Mouse (Mus musculus) heart, adult 11 months (tissue): ENCODE results near the gene Kctd20.
A peak's percentile ranks its signal among the peaks of the same experiment; 100 is the strongest.

ENCODE experiments used
- DNase-seq: peaks from one replicate; pipeline ENCODE4 v3.0.0; 2022

Gene Kctd20

DNA sequence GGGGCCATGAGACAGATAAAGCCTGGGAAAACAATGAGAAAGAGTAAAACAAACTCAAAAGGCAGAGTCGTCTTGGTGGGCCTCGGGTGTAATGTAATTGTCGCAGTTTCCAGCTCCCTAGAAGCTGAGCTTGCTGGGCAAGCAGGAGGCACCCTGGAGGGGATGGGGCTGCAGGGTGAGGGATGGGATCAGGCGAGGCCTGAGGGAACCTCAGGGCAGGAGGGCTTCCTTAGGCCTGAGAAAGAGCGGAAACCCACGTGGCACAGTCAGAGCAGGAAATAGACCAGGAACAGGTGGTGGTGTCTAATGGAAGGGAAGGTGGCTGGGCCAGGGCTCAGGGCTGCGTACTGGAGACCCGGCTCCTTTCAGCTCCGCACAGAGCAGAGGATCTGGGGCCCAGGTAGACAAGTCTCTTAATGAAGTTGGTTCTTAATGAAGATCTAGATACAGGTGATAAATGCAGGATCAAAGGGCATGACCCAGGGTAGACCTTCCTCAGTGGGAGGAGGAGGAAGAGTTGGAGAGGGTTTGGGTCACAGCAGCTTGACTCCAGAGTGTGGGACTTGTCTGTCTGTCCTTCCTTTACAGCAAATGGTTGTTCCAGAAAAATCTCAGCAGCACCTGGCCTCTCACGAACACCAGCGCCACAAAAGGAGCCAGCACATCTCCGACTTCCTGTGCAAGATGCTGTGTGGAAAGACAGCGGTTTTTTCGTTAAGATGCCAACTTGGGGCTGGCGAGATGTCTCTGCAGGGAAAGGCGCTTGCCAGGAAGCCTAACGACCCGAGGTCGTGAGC, 17.4 kb upstream of the Kctd20 start:
- no peak for DNase-seq

DNA sequence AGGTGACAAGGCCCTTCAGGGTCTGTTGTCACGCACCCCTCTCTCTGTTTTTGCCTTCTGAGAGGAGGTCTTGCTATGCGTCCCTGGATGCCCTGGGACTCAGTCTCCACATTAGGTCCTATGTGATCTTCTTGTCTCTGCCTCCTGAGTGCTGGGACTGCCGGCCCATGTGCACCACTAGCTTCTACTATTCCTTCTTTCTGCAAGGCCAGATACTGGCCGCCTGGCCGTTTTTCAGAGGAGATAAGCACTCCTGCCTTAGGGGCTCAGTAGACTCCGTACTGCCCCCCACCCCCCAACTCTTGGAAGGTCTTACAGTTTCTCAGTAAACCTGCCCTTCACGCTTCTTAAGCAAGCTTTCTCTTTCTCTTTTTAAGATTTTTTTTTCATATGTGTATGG, 15.6 kb upstream of the Kctd20 start:
- no peak for DNase-seq

DNA sequence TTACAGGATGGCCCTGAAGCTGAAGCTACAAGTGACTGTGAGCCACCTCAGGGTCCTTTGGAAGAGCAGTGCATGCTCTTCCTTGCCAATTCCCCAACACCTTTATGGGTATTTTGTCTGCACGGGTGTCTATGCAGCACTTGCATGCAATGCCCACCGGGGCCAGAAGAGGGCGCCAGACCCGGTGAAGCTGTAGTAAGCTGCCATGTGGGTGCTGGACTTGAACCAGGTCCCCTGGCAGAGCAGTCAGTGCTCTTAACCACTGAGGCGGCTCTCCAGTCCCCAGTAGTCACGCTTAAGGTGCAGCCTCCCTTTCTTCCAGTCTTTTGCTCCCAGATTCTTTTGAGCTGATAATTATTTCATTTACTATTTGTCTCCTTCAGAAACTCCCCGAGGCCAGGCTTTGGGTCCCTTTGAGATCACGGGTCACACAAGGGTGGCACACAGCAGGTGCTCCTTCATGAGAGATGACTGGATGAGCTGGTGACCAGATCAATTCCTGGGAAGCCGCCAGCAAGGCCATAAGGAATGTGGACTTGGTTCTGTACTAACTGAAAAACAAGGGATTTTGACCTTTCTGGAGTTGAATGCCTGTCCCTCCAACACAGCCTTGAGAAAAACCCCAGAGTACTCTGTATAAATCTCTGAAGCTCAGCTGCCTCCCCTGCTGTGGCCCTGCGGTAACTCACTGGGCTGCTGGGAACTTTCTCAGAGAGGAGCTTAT, 15.0 kb upstream of the Kctd20 start:
- DNase-seq, result no peak

DNA sequence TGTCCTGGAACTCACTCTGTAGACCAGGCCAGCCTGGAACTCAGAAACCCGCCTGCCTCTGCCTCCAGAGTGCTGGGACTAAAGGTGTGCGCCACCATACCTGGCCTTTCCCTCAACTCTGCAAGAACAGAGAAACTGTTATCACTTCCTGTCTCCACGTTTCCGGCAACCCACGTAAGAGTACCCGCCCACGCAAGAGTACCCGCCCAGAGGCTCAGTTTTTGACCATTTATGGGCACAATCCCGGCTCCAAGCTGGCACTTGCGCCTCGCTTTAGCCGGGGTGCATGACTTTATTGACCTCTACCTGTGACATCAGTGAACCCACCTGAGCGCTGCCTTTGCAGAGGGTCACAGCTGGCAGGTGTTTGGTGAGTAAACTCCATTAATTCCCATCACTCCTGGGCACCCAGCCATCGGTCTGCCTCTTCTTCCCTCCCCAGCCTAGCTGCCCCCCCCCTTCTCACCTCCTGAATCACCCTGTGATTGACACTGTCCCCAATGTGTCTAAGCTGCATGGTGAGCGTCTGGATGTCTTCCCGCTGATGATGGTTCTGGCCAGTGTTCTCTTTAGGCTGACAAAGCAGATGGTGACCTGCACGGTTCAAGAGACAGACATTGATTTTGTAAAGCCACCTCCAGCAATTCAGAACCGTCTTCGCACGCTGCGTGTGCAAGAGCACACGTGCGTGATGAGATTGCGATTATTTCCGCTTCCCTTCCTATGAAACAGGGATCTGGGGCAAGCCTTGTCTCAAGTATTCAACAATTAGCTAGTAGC, 10.8 kb upstream of the Kctd20 start:
- DNase-seq, result no peak

DNA sequence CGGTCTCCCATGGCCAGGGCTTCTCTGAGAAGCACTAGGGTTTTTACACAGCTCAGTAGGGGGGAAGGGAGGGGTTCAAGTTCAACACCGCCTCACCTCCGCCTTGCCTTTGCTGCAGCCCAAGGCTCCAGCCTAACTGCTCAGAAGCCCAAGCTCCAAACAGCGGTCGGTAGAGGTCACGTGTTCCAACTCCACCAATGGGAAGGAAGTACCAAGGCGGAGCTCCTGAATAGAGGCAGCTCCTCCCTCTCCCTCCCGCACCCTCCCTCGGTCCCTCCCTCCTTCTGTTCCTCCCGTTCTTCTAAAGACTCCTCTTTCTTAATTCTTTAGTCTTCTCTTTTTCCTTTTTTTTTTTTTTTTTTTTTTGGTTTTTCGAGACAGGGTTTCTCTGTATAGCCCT, 9.6 kb upstream of the Kctd20 start:
- peak; percentile 92 for DNase-seq

DNA sequence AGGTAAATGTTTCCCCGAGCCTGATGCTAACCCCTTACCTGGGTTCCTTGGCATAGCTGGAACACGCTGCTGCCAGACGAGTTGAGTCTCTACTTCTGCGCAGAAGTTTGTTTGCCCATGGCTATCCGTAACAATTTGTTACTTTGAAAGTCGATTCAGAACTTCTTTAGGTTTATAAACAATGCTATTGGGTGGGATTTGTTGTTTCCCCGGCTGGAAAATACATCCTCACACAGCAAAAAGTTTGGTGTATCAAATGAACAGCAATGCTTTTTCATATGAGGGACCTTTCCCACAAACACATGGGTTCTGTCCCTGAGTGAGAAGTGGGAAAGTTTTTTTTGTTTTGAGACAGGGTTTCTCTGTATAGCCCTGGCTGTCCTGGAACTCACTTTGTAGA, 8.0 kb upstream of the Kctd20 start, which contains the start of gene Pxt1:
Gene Pxt1, minus strand, starts transcription at position 101 of the 400 bp plus-strand sequence.
- DNase-seq, result no peak

DNA sequence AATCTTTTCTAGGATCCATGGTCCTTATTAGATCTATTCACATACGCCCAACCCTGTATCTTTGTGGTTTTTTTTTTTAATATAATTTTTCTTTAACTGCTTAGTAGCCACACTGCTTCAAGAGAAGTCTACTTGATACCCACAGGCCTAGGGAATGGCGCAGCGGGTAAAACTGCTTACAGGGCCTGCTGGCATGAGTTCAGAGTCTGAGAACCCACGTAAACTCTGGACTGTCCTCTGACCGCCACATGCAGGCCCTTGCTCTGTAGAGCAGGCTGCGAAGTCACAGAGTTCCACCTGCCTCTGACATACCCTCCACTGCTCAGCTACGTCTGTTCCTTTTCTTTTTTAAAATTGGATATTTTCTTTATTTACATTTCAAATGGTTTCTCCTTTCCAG, 7.3 kb upstream of the Kctd20 start:
- DNase-seq, result no peak

DNA sequence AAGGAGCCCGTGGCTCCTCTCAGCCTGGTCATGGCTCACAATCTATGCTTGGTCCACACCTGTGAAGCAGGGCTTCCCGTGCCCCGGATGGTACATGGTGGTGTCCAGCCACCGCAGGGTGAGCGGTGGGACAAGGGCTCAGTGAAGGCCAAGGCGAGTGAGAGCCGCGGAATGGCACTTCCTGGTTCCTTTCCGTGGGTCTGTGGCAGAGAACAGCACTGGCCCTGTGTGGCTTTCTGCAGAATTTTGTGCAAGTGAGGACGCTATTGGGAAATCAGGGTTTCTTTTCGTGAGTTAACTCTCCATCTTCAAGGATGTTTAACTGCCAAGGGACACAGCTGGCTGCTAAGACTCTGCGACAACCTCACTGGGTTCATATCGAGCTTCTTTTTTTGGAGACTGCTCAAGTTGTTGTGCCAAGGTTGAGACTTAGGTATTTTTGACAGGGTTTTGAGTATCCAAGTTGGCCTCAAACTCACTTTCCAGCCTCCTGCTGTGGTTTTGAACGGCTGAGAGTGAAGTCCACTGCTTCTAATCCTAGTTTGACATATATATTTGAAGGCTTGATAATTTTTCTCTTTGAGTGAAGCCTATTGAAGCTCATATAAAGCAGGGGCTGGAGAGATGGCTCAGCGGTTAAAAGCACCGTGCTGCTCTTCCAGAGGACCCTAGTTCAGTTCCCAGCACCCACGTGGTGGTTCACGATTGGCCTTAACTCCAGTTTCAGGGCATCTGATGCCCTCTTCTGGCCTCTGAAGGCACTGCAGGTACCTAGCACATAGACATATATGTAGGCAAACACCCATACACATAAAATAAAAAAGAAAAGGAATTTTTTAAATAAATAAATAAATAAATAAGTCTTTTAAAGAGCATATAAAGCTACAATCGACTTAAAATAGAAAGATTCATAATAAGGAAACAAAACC, 4.5 kb upstream of the Kctd20 start:
- peak; percentile 62 for DNase-seq

DNA sequence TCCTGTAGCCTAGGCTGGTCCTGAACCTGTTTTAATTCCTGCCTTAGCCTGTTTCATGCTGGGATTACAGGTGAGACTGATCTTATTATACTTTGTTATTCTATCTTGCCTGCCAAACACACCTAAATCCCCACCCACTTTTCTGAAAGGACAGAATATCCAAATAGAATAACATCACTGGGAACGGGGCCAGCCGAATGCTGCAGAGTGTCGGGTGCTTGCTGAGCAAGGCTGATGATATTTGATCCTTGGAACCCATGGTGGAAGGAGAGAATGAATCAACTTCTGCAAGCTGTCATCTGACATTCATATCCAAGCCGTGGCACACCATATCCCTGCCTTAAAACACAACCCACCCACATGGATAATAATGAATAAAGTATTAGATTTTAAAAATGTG, 3.1 kb upstream of the Kctd20 start:
- DNase-seq, result no peak

DNA sequence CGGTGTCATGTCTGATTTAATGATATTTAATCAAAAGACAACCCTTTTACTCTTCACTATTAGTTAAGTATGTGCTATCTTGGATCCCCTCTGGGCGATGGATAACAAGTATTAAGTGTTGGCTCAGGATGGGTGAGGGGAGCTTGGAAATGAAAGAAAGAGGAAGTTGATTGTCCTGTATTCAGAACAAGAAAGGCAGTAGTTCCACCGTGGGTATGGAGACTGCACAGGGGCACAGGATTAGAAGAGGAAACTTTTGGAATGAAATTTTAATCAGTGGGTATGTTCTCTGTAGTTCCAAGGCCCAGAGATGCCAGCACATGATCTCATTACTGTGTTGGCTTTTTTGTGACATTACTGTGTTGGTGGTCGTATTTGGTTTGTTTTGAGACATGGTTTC, 999 bp upstream of the Kctd20 start:
- DNase-seq, result no peak

DNA sequence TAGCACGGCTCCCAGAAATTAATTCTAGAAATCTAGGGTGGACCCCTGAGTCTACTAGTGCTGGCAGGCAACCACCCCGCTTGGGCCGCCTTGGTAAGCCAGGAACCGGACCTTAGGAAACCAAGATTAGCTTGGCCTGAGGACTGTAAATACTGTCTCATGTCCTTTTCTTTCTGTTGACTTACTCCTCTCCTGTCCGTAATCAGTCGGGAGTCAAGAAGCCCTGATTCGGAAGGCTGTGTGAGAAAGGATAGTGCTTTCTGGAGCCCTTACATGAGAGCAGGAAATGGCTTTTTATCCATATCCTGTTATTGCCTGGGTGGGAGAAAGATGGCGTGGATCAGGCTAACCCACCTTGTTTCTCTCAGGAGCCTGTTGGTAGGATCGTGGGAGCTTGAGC, 1.5 kb downstream of the Kctd20 start:
- peak; percentile 93 for DNase-seq

DNA sequence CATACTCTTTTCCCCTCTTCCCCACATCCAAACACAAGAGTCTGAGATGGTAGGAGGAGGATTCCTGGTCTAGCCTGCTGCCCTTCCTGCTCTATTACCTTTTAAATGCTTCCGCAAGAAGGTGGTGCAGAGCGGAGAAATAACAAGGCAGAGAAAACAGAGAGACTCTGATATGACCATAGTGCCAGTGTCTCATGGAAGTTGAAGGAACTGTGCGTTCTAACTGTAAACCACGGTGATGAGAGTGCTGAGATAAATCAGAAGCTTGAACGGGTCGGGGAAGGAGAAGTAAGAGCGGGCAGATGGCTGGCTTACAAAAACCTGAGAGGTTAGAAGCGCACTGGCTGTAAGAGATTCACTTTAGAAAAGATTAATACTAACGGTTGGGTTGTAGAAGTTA, 2.7 kb downstream of the Kctd20 start:
- DNase-seq, result no peak

DNA sequence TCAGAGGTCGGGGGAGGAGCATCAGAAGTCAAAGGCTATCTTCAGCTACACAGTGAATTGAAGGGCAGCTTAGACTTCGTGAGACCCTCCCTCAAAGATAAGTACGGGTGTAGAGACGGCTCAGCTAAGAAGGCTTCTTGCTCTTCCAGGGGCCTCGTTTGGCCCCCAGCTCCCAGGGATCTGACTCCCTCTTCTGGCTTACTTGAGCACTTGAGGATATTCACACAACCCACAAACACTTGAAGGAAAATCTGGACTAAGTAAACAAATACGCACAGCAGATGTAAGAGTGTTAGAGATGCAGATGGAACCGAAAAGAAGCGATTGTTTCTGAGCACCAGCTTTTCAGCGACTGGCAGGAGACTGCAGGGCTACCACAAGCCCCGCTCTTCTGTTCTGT, 8.8 kb downstream of the Kctd20 start:
- DNase-seq, result no peak

DNA sequence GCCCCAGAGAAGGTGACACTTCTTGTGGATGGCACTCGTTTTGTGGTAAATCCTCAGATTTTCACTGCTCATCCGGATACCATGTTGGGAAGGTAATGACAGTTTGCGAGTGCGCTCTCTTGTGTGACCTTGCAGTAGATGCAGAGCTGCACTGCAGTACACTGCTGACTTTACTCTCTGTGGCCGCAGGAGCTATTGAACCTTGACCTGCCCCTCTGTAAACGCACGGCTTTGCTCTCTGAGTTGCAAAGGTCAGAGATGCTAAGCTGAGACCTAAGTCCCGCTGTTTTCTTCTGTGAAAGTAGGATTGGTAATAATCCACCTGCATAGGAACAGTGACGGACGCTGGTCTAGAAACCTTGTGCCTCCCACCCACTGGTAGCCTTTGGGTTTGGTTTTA, 9.8 kb downstream of the Kctd20 start:
- no peak for DNase-seq

DNA sequence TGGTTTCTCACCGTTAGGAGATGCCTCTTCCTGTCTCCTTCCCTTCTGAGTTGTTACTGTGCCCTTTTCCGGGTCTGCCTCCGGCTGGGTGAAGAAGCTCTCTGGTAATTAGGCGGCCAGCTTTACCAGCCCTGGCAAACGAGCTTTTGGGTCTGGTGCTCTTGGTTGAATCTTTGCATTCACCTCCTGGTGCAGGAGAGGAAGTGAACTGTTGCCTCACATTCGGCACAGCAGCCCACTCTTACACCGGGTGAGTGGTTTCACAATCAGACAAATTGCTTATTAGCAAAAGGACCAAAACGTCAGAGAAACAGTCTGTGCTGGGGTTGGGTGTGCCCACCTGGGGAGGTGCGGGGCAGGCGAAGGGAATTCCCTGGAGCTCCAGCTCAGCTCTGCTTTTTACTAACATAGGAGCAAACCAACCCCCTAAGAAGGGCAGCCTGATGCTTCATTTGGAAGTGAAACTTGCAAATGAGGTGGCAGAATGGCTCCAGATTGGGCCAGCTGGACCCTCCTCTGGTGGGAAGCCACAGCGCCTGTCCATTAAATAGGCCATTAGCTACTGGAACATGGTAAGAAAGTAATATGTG, 15.4 kb downstream of the Kctd20 start:
- DNase-seq, result no peak

DNA sequence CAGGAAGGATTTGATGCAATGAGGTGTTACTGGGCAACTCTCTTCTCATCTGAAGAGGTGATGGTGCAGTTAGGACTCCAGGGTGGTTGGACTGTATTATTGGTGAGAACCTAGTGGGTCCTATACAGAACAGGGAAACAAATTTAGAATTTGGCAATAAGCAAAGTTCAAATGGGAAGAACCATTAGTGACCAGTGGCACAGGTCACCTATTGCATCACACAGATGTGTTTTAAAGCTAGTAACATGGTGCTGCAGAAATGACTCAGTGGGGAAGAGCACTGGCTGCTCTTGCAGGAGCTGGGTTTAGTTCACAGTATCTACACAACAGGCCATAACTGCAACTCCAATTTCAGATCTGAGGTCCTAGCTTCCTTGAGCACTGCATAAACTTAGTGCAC, 18.4 kb downstream of the Kctd20 start:
- DNase-seq, result no peak

DNA sequence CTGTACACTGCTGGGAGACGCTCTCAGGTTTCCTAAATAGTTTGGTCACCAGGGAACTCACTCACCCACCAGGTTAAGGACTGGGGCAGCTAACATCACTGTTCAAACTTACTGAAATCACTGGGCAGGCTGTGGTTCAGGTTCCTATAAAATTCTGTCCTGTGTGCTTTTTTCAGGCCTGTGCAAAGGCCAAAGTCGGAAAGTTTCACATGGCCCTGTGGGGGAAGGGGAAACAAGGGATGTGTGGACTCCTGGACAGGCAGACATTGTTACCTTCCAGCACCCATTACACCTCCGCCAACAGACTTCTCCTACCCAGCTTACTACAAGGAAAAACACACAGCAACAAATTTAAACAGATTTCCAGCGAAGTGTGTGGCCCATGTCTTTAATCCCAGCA, 27.3 kb downstream of the Kctd20 start:
- DNase-seq, result no peak

DNA sequence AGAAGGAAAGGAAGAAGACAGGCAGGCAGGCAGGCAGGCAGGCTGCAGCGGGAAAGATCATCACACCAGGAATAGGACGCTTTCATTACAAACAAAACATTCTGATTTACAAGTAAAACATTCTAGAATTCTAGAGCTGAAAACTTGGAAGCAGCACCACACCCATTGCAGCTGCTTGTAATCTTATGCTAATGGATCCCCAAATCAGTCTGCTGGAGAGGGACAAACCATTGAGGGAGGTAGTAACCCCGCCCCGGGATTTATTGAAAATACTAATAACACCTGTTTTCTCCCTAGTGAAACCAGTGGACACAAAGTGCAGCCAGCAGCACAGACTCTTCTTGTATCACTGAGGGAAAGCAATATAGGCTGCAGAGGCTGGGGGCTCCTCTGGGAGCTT, 29.3 kb downstream of the Kctd20 start:
- DNase-seq, result no peak

DNA sequence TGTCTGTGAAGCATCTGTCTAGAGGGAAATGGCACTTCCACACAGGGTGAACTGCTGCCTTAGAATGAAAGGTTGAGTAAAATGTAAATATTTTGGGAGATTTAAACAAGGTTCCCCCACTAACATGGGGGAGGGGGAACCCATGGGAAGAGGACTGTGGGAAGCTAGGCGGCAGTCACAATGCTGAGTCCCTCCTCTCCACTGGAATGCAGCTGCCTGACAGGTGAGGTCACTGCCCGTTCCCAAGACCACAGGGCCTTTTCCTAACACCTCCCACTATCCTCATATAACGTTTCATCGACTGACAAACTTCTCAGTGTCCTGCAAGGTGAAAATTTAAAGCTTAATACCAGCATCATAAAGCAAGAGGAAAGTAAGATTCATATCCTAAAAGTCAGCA, 30.8 kb downstream of the Kctd20 start:
- no peak for DNase-seq

DNA sequence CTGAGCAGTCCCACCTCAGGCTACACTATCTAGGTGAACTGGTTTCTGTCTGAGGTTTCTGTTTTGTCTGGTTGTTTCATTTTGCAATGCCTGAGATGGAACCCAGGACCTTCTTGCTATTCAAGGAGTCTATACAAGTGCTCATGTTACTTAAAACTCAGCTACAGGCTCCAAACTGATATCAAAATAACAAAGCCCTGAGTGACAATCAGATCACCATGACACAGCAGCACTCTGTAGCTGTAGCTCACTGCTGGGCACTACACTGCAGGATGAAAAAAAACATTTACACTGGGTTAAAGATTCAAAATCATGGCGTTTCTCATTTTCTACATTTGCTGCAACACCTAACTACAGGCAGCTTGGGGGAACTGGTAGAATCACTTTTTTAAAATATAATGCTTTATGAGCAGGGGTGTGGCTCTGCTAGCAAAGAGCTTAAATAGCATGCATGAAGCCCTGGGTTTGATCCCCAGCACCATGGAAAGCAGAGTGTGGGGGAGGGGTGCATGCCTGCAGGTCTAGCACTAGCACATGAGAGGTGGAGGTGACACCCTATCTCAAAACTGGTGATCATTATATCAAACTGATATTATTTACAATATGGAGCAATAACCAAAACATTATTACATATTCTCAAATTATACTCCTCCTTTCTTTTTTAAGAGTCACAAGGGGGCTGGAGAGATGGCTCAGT, 33.1 kb downstream of the Kctd20 start:
- no peak for DNase-seq

DNA sequence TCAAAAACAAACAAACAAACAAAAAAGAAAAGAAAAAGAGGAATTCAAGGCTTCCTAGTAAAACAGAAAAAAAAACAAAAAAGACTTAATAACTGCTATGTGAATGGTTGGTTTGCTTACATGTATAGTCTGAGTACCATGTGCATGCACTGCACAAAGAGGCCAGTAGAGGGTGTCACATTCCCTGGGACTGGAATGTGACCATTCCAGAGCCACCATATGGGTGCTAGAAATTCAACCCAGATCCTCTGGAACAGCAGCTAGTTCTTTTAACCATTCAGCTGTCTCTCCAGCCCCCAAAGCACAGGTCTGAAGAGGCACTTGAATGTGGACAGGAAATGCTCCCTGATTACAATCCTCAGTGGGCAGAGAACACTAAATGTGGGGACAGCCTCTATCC, 35.1 kb downstream of the Kctd20 start:
- DNase-seq, result no peak

DNA sequence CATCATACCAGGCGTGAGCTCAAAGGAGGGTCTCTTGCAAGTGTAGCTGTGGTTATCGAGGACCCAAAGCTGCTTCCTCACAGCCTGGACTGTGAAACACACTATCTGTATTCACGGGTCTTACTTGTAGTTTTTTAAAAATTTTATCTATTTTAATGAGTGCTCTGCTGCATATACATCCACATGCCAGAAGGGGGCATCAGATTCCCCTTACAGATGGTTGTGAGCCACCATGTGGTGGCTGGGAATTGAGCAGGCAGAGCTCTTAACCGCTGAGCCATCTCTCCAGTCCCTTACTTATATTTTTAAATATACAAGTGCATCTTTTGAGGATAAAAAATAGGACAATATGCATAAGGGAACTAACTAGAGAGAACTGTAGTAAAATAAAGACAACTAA, 36.0 kb downstream of the Kctd20 start:
- DNase-seq, result peak; percentile 89
